Mouse (Mus musculus) E14TG2a.4 (cell line): ENCODE measurements around the gene Pip4p1.

Experiments used
- CTCF ChIP-seq: conservative IDR thresholded peaks from 2 replicates; pipeline ENCODE4 v1.5.1; 2014; ENCODE audit warnings: low read length
- NANOG ChIP-seq: IDR thresholded peaks from 2 replicates; pipeline ENCODE4 v1.6.1; 2014; ENCODE audit warnings: borderline replicate concordance, low read length, mixed read lengths

GRCm38 (mm10) chr14:50970822-50971221 is 40.2 kb upstream of the Pip4p1 start:
- TF ChIP-seq CTCF (no peak), NANOG (no peak)
